Mouse (Mus musculus): ENCODE measurements around the gene Espn. TPM values are rescaled to one million over a fixed set of nuclear protein-coding genes. Genes with fewer than 3 reads are reported as not detected.

Espn gene
- polyA plus RNA-seq, 1 experiment from 2014 or later: 2.2 TPM

DNA sequence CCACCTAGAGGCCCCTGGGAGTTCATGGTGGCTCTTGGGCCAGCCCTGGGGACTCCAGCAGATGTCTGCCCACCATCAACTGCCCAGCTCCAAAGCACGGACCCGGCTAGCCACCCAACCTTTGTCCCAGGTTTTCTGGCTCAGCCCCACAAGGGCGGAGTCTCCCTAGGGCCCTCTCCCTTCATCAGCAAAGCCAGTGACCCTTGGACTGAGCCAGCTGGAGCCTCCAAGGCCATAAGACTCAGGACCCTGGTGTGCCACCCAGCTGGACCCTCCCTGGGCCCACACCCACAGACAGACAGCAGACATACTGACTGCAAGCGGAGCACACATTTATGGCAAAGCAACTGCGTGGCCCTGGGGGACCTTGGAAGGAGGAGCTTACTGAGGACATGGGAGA is 23.4 kb downstream of the Espn start:
- H3K27ac ChIP-seq: no peak overlapping the region
- no peak for ATAC-seq (ENCODE audit: insufficient number of reproducible peaks, low FRiP score, low TSS enrichment, low read depth)
- H3K36me3 ChIP-seq: no peaks in the 10 kb centered on the region
- H3K4me3 ChIP-seq: no peak overlapping the region
- 61% methylated on average over 5 of the region's 5 CpGs for WGBS
- no peak overlapping the region for H3K9ac ChIP-seq
- H3K4me2 ChIP-seq: no peak overlapping the region
- H3K27me3 ChIP-seq: peaks cover 100% of the 10 kb centered on the region
- H3K4me1 ChIP-seq: peaks cover 48% of the 10 kb centered on the region
- no peaks in the 10 kb centered on the region for H3K9me3 ChIP-seq

DNA sequence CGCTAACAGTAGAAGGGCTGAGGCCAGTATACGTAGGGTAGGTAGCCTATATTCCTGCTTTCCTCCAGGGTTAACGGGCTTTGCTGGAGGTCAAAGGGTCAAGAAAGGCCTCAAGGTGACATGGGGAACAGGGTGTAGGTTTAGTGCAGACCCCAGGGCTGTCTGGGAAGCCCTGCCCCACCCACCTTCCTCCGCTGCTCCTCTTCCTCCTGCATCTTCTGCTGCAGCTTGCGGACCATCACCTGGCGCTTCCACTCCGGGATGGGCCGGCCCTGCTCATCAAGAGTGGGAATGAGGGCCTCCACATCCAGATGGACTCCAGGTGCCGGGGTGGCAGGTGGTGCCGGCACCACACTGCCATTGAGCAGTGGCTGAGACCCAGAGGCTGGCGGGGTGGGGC is 24.3 kb downstream of the Espn start:
- no peaks in the 10 kb centered on the region for H3K9me3 ChIP-seq
- peaks cover 48% of the 10 kb centered on the region for H3K4me1 ChIP-seq
- H3K27me3 ChIP-seq: peaks cover 100% of the 10 kb centered on the region
- no peak overlapping the region for H3K27ac ChIP-seq
- H3K9ac ChIP-seq: no peak overlapping the region
- no peaks in the 10 kb centered on the region for H3K36me3 ChIP-seq
- no peak for ATAC-seq (ENCODE audit: insufficient number of reproducible peaks, low FRiP score, low TSS enrichment, low read depth)
- H3K4me2 ChIP-seq: no peak overlapping the region
- 84% methylated on average over 11 of the region's 11 CpGs for WGBS
- no peak overlapping the region for H3K4me3 ChIP-seq

DNA sequence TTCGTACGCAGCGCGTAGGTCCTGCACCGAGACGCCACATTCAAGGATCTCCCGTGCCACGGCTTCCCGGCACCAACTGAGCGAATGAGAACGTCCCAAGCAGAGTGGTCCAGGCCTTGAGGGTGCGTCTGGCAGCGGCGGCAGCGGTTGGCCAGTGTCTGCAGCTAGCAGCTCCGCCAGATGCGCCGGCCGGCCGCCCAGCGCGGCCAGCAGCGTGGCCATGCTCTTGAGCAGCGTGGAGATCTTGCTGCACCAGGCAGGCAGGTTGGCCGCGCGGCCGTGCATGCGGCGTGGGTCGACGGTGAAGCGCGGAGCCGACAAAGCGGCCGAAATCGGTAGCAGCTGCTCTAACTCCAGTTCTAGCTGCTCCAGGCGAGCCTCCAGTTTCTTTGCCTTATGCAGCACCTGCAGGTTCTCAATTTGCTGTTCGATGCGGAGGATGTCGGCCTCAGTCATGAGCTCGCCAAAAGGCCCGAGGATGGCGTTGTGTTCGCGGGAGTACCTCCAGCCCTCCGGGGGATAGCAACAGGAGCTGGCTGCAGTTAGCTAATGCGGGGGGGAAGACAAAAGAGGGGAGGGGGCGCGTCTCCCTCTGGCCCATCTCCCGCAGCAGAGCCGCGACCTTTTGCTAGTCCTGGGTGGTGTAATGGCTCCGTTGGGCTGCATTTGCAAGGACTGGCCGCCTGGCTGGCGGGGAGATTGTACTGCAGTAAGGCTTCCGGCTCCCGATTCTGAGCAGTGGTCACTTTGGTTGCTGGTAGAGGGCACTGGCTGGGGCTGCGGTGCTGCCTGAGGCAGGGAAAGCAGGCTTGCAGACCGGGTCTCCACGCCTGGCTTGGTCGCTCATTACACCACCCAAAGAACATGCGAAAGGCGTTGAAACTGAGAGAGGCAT is 25.9 kb downstream of the Espn start:
- H3K9me3 ChIP-seq: no peaks in the 10 kb centered on the region
- ATAC-seq (ENCODE audit: insufficient number of reproducible peaks, low FRiP score, low TSS enrichment, low read depth): no peak
- H3K9ac ChIP-seq: no peak overlapping the region
- peaks cover 35% of the 10 kb centered on the region for H3K4me1 ChIP-seq
- H3K4me2 ChIP-seq: peak overlapping the region; percentile 44
- WGBS: 9% methylated on average over 65 of the region's 65 CpGs
- H3K27ac ChIP-seq: no peak overlapping the region
- peak overlapping the region; percentile 27 for H3K4me3 ChIP-seq
- peaks cover 100% of the 10 kb centered on the region for H3K27me3 ChIP-seq
- H3K36me3 ChIP-seq: no peaks in the 10 kb centered on the region

DNA sequence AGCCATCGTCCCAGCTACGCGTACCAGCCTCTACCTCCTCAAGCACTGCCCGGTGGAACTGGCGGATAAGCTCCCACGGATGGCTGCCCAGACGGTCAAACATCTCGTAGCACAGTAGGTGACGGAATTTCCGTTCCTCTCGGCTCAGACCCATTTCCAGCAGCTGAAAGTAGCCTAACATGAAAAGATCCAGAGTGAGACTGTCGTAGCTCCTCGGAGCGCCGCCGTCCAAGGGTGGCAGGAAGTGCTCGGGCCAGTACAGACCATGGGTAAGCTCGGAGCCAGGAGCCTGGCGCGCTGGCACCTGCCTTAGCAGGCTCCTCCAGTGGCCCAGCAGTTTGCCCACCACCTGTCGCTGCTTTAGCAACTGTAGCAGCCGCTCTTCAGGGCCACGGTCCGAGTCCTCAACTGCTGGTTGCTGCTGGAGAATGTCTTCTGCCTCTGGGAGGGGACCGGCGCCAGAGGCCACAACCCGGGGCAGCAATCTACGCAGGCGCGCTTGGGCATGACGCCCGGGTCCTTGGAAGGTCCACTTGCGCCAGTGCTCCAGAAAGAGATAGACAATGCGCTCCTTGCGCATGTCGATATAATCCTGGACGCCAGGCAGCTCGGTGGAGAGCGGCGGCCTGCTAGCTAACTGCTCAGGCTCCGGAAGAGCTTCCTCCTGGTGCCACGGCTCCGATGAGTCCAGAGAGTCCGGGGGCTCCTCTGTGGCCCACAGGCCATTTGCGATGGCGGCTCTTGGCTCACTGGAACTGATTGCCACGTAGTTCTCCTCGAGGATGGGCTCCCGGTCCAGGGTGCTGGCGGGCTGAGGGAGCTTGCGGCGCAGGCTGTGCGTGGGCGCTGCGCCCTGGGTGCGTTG is 26.8 kb downstream of the Espn start:
- no peaks in the 10 kb centered on the region for H3K9me3 ChIP-seq
- peak overlapping the region; percentile 44 for H3K4me2 ChIP-seq
- no peaks in the 10 kb centered on the region for H3K36me3 ChIP-seq
- peak overlapping the region; percentile 27 for H3K4me3 ChIP-seq
- ATAC-seq (ENCODE audit: insufficient number of reproducible peaks, low FRiP score, low TSS enrichment, low read depth): no peak
- H3K27me3 ChIP-seq: peaks cover 100% of the 10 kb centered on the region
- WGBS: 7% methylated on average over 56 of the region's 56 CpGs
- no peak overlapping the region for H3K27ac ChIP-seq
- peaks cover 35% of the 10 kb centered on the region for H3K4me1 ChIP-seq
- no peak overlapping the region for H3K9ac ChIP-seq

DNA sequence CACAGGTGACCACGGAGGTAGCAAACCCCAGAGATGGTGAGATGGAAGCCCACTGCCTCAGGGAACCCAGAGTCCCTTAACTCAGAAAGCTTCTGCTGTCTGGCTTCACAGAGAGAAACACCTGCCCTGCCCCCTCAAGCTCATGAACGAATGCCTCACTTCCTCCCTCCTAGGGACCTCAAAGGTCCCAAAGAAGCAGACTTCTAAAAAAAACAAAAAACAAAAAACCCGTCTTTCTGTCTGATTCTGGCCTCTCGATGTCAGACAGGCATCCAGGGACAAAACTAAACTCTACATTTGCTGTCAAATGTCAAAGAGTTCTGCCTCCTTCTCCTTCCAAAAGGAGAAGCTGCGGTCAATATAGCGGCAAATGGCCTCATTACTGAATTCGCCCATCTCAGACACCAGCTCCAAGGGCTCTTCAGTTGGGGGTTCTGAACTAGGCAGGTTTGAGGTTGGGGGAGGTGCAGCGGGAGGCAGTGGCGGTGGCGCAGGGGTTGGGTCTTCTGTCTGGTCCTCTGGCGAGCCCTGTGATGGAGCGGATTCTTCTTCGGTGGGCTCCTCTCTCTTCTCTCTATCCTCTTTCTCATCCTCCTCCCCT is 27.7 kb downstream of the Espn start:
- Histone ChIP-seq H3K9ac (no peak overlapping the region), H3K4me2 (no peak overlapping the region), H3K9me3 (no peaks in the 10 kb centered on the region), H3K36me3 (no peaks in the 10 kb centered on the region), H3K4me1 (peaks cover 42% of the 10 kb centered on the region), H3K27ac (no peak overlapping the region), H3K4me3 (no peak overlapping the region), H3K27me3 (peaks cover 100% of the 10 kb centered on the region)
- ATAC-seq (ENCODE audit: insufficient number of reproducible peaks, low FRiP score, low TSS enrichment, low read depth): no peak
- 13% methylated on average over 13 of the region's 13 CpGs for WGBS

DNA sequence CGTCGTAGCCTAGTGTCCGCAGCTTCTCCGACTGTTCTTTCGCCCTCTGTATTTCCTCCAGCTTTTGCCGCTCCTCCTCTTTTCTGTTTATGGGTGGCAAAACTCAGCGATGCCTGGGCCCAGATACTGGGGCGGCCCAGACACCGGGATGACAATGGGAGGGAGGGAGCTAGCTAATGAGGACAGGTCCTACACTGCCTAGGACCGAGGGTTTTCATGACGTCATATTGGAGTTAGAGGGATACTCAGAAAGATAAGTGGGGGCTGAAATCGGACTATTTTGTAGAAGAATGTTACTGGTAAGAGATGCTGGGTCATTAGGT is 31.0 kb downstream of the Espn start:
- H3K9me3 ChIP-seq: no peaks in the 10 kb centered on the region
- ATAC-seq (ENCODE audit: insufficient number of reproducible peaks, low FRiP score, low TSS enrichment, low read depth): no peak
- H3K27ac ChIP-seq: no peak overlapping the region
- no peaks in the 10 kb centered on the region for H3K36me3 ChIP-seq
- WGBS: 3% methylated on average over 12 of the region's 12 CpGs
- peak overlapping the region; percentile 21; the same call in 1 of the 2 replicates for H3K4me3 ChIP-seq
- peaks cover 100% of the 10 kb centered on the region for H3K27me3 ChIP-seq
- peaks cover 41% of the 10 kb centered on the region for H3K4me1 ChIP-seq
- H3K9ac ChIP-seq: no peak overlapping the region
- peak overlapping the region; percentile 36 for H3K4me2 ChIP-seq

DNA sequence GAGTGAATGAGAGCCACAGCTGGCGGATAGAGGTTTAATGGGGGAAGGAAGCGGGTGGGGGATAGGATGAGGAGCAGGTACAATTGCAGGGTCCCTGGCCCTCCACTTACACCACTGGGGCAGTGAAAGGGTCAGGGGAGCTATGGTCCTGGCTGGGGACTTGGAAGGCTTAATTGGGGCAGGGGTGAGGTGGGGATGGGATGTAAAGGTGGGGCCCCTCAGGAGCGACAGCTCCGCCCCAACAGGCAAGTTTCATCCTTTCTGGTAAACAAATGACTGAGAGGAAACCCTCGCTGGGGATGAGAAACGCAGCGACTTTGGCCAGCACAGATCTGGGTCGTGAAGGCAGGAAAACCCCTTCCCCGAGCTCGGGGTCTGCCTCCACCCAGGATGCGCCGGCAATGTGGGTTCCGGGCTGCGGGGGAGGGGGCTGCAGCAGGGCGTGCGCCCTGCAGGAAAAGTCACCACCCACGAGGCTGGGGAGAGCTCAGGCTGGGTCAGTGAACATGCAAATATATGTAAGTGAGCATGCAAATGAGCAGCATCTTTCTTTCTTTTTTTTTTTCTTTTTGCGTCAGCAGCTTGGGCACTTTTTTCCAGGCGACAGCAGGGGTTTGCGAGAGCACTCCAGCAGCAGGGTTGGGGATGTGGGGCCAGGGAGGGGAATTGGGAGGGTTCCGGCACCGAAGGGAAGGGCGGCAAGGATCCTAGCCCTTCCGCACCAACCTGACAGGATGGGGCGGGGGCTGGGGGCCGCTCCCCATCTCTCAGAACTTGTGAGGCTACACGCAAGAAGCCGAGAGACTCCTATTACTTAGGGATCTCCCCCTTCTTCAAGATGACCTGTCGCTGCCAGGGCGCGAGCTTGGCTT is 31.6 kb downstream of the Espn start:
- Histone ChIP-seq H3K4me2 (peak overlapping the region; percentile 36), H3K9ac (no peak overlapping the region), H3K4me1 (peaks cover 41% of the 10 kb centered on the region), H3K36me3 (no peaks in the 10 kb centered on the region), H3K27ac (no peak overlapping the region), H3K4me3 (peak overlapping the region; percentile 21), H3K9me3 (no peaks in the 10 kb centered on the region), H3K27me3 (peaks cover 100% of the 10 kb centered on the region)
- 2% methylated on average over 31 of the region's 31 CpGs for WGBS
- no peak for ATAC-seq (ENCODE audit: insufficient number of reproducible peaks, low FRiP score, low TSS enrichment, low read depth)

DNA sequence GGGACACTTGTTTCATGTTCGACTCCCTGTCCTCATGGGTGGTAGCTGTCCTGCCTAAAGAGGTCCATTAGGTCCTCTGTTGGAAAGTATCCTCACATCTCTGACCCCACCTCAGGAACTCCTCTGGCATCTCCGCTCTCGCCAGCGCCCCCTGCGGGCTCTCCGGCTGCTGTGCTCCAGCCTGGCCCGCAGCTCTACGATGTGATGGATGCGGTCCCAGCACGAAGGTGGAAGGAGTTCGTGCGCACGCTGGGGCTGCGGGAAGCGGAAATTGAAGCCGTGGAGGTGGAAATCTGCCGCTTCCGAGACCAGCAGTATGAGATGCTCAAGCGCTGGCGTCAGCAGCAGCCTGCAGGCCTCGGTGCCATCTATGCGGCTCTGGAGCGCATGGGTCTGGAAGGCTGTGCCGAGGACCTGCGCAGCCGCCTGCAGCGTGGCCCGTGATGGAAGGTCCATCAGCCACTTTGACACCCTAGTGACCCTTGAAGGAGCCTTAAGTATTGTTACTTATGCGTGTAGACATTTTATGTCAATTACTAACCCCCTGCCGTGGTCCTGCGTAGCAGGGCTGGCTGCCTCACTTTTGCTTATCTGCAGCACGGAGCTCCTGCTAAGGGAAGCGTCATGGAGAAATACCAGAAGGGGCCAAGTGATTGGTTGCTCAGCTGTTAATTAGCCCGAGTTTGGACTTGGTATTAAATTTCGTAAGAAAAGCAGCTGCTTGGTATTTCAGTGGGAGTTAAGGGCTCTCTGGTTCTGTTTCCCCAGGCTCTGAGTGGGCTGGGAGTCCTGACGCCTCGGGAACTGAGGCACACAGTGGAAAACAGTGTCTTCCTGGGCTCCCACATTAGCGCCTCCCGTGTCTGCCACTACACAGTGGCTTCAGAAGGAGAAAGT is 32.5 kb downstream of the Espn start:
- Histone ChIP-seq H3K27ac (no peak overlapping the region), H3K4me1 (peaks cover 34% of the 10 kb centered on the region), H3K4me3 (peak overlapping the region; percentile 9), H3K27me3 (peaks cover 100% of the 10 kb centered on the region), H3K9ac (no peak overlapping the region), H3K36me3 (peaks cover 5% of the 10 kb centered on the region), H3K4me2 (peak overlapping the region; percentile 21), H3K9me3 (no peaks in the 10 kb centered on the region)
- ATAC-seq (ENCODE audit: insufficient number of reproducible peaks, low FRiP score, low TSS enrichment, low read depth): no peak
- 6% methylated on average over 39 of the region's 39 CpGs for WGBS

DNA sequence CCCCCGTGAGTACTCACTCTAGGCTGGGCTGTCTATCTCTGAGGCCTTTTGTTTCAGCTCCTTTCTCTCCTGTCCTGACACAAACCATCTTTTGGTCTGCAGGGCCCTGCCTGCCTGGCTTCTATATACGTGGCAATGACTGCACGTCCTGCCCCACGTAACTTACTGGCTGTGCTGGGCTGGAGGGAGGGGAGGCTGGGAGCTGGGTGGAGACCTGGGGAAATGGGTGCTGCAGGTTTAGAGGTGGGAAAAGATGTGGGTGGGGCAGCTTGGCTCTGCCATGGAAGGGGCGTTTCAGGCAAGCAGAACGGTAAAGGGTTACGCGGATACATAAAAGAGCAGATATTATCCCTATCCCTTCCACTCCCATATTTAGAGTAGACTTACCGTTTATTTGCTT is 34.6 kb downstream of the Espn start:
- Histone ChIP-seq H3K4me2 (no peak overlapping the region), H3K4me1 (peaks cover 32% of the 10 kb centered on the region), H3K27ac (no peak overlapping the region), H3K36me3 (peaks cover 26% of the 10 kb centered on the region), H3K9ac (no peak overlapping the region), H3K9me3 (no peaks in the 10 kb centered on the region), H3K27me3 (peaks cover 89% of the 10 kb centered on the region), H3K4me3 (no peak overlapping the region)
- WGBS: 73% methylated on average over 9 of the region's 9 CpGs
- no peak for ATAC-seq (ENCODE audit: insufficient number of reproducible peaks, low FRiP score, low TSS enrichment, low read depth)

DNA sequence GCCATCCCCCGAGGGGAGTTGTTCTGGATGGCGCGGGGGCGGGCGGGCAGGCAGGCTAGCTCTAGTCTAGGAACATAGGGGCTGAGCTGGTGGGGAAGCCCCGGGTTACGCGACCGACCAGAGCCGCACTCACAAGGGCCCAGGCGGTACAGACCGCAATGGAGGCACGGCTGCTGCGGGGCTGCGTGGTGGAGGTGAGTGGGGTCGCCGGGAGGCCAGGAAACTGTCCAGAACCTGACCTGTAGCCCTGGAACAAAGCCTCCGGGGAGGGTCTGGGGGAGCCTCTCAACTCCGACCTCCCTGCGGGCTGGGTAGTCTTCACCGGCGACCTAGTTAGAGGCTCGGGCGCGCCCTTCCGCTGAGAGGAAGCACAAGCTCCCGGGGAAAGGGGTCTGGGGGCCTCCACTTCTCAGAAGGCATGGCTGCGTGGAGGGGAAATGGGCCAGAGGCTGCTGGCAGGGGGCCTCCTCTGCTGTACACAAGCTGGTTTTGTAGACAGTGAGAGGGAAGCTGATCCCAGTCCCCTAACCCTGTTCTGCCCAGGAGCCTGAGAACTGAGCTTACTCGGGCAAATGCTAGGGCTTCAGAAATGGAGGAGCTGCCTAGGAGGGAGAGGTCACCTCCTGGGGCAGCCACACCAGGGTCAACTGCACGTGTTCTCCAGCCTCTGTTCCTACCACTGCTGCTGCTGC is 36.1 kb downstream of the Espn start, which contains the start of gene Tnfrsf25:
Gene Tnfrsf25, plus strand, starts transcription at position 14 of the 692 bp plus-strand sequence.
- Histone ChIP-seq H3K9ac (0 out of 2 replicates have a peak within 1 kb of the TSS, but pooled peaks have one; percentile 38), H3K4me3 (peak within 1 kb of the TSS; percentile 9), H3K9me3 (no peaks in the 10 kb centered on the region), H3K36me3 (peaks cover 41% of the 10 kb centered on the region), H3K4me2 (peak within 1 kb of the TSS; percentile 37), H3K4me1 (peaks cover 30% of the 10 kb centered on the region), H3K27ac (no peak within 1 kb of the TSS), H3K27me3 (peaks cover 75% of the 10 kb centered on the region)
- ATAC-seq (ENCODE audit: insufficient number of reproducible peaks, low FRiP score, low TSS enrichment, low read depth): no peak
- WGBS: 4% methylated on average over 30 of the region's 30 CpGs
